Mouse (Mus musculus): ENCODE data around the gene Ehmt1.

Gene Ehmt1

DNA sequence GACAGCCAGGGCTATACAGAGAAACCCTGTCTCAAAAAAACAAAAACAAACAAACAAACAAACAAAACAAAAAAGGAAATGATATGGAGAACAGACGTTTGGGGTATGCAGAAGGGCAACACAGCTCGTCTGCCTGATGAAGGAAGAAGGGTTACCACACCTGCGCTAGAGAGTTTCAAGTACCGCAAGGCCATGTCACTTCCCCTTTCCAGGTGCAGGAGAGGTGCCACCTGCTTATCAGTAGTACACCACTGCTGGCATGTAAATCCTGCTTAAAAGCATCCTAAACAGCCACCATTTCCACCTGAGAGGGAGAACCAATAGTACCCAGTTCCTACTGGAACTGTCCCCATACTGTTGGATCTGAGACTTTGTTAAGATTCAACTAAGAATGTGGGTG is 113.8 kb downstream of the Ehmt1 start:
- DNase-seq (ENCODE audit: extremely low spot score), result no peak

DNA sequence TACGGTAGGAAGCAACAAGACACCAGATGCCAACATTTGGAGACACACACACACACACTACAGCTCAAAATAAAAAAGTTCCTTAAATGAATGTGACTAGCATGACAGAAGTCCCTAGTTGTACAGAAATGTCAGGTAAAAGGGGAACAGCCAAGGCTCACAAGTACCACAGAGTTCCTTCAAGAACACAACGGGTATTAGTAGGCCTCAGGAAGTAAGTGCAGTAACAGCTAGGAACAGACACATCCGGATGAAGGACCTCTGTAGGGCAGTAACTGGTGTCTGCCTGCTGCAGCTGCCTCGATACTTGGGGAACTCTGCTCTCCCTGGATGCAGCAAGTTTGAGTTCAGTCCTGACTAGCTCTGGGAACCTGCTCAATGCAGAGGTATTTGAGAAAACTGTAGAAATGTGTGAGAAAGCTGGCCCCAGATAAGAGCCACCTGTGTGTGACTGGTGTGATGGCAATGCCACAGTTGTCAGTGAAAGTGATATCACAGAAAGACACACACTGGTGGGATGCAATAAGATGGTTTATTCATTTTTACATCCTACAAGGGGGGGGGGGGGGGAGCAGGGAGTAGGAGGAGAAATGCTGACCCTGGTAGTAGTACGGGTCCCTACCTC is 122.5 kb downstream of the Ehmt1 start:
- no peak for DNase-seq (ENCODE audit: extremely low spot score)

DNA sequence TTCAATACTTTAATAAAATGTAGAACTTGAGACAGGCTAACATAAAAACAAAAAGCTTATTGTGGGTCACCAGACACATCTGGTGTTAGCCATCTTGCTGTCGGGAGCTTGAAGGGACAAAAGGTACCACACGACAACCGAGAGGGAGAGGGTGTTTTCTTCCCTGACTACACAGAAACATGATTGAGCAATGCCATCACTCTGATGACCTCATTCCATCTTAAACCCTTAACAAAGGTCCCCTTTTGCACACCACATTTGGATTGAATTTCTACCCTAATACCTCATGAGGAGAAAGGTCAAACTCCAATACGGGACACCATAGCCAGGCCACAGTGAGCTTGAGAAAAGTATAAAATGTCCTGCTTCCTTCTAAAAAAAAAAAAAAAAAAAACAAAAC is 132.2 kb downstream of the Ehmt1 start:
- no peak for DNase-seq (ENCODE audit: extremely low spot score)

DNA sequence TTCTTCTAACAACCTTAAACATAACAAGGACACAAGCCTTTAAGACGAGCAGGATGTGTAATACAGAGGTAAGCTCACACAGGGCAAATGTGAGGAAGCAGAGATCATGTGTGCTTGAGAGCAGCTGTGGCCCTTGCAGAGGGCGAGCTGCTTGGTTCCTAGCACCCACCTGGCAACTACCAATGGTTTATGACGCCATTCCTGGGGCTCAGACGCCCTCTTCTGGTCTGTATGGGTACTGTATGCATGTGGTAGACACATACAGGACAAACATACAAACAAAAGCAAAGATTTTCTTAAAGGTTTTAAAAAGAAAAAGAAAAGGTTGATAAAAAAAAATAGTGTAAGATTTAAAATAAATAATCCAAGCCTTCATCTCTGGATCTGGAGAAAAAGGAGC is 138.2 kb downstream of the Ehmt1 start:
- no peak for DNase-seq (ENCODE audit: extremely low spot score)

DNA sequence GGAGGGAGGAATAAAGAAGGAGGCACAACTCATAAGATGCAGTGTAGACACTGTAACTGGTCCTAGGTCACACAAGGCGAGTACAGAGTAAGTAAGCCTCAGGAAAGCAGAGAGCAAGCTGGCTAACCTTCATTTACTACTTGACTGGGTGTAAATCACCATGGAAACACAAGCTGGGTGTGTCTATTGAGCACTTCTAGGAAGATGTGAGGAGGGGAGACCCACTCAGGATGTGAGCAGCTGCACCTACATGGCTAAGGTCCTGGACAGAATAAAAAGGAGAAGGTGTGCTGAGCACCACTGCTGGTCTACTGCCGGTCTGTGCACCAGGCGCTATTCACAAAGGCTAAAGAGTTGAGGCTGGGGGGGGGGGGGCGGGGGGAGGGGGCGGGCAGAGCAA is 142.6 kb downstream of the Ehmt1 start:
- no peak for DNase-seq (ENCODE audit: extremely low spot score)

DNA sequence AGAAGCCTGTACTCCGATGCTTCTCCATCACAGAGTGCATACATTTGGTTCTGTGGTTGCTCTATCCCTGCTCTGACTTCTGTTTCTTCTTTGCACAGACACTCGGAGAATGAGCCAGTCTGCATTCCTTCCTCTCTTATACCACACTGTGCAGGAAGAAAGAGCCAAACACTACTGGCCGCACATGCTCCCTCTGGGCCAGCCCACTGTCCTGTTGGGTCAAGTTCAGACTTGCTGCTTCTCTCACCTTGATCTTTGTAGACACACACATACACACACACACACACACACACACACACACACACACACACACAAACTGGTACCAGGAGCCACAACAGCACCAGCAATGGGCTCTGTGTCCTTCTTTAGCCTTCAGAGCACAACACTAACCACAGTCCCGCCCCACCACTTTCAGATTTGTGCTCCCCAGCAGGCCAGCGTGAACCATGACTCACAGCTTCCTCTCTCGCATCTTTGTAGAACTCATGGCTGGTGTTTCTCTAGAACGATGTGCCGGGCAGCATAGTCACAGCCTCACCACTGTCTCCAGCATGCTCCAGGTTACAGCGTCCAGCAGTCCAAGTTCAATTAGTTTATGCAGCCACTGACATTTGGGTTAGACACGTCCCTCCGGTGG is 143.3 kb downstream of the Ehmt1 start:
- DNase-seq (ENCODE audit: extremely low spot score), result no peak

DNA sequence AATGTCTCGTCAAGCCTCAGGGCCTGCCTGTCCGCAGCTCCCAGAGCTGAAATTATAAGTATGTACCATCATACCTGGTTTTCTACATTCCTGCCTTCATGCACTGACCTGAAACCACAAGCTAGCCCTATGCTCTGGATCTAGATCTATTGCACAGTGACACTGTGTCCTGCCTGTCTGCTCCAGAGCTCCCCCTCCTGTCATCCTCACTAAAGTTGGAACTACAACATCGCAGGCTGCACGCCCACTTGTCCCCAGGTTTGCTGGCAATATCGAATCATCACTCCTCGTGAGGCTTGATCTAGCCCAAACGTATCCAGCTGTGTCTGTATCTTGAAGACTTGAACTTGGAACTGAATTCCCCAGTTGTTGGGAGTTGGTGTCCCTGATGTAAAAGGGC is 144.6 kb downstream of the Ehmt1 start:
- no peak for DNase-seq (ENCODE audit: extremely low spot score)

DNA sequence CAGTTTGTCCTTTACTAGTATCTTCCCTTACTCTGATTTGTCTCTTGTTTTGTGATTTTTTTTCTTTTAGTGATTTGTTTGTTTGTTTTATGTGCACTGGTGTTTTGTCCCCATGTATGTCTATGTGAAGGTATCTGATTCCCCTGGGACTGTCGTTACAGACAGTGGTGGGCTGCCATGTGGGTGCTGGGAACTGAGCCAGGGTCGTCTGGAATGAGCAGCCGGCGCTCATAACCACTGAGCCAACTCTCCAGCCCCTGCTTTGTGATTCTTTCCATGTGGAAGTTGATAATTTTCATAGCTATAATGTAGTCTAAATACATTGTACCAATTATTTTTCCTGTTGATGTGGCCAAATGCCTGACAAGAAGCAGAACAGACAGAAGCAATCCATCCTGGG is 148.6 kb downstream of the Ehmt1 start:
- DNase-seq (ENCODE audit: extremely low spot score), result no peak

DNA sequence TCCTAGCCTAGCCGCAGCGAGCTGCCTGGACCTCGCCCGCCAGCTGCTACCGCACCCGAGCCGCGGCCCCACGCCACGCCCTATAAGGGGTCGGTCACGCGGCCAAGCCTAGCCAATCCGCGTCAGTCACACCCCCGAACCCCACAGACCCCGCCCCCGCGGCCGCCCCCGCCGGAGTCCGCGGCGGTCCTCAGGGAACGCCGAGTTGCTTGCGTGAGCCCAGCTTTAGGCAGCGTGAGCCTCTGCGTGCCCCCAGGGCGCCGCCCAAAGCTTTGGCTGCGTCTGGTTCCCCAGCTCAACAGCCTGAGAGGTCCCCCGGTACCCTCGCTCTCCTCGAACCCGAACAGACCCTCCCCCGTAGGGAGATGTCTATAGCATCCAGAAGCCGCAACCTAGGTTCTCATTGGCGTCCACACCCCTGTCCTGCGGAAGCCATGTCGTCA is 156.3 kb downstream of the Ehmt1 start, which contains the start of gene Cacna1b:
Gene Cacna1b (minus strand): TSS at position 38 of the 443 bp plus-strand sequence.
- DNase-seq (ENCODE audit: extremely low spot score), result peak; percentile 85

DNA sequence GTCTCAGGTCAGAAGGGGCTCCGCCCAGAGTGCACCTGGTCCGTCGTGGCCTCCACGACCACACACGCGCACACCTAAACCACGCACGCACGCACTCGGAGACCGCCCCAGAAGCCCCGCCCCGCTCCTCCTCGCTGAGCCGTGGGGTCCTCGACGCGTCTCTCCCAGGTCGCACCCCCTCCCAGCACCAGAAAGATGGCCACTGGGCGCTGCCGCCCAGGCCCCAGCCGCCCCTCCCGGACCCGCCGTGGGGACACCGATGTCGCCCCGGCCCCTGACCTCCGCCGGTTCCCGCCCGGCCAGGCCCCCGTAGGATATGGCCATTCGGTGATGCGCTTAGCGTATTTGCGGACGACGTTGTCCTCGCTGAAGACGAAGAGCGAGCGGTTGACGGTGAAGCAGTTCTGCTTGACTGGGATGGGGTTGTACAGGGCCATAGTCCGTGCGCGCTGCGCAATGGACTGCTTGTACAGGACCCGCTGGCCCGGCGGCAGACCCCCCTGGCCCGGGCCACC is 156.9 kb downstream of the Ehmt1 start:
- peak; percentile 48 for DNase-seq (ENCODE audit: extremely low spot score)

DNA sequence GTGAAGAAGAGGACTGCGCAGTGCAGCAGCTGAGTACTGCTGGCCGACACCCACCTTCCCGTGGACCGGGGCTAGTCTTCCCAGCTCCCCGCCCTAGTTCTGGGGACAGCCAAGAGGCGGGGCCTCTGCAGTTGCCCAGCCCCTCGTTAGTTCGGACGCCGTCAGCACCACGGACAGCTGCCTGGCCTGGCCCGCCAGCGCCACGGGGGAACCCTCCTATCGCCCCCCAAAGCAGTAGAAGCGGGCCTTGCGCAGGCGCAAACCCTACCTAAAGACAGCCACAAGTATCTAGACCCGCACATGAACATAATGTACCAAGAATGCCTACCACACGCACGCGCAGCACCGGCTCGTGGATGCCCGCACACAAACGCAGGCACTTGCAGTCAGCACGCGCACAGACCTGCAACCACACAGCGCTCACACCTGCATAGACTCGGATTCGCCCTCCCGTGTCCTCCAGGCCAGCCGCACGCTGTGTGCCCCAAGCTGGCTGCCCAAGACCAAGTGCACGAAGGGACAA is 157.4 kb downstream of the Ehmt1 start:
- DNase-seq (ENCODE audit: extremely low spot score), result peak; percentile 81

DNA sequence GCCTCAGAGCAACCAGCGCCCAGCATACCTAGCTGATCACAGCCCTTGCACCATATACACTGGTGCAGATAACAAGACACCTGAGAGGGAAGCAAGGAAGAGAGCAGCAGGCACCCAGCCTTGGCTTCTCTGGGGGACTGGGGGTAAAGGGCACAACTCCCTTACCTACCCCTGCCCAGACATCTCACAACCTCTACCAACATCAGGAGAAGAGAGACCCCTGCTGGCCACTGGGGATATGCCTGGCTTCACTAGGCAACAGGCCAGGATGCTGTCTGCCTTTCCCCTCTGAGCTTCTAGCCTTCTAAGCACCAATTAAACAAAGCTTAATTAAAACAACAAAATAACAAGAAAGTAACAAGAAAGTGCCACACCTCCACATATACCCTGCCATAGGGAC is 164.1 kb downstream of the Ehmt1 start:
- DNase-seq (ENCODE audit: extremely low spot score), result peak; percentile 47

DNA sequence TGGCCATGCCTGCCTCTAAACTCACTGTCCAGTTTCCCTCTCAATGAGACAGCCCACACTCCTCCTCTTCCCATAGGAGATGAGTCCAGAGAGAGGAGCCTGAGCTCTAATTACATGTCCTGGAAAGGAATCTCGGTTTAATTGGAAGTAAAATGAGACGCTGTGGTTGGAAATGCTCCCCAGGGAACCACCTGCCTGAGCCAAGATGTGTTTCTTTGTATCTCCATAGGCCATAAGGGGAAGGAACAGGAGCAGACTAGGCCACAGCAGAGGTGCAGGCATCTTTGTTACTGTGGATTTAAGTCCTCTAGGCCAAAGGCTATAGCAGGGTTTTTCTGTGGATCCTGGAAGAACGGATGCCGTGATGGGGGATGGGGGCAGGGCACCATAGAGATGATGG is 166.8 kb downstream of the Ehmt1 start:
- DNase-seq (ENCODE audit: extremely low spot score), result no peak

DNA sequence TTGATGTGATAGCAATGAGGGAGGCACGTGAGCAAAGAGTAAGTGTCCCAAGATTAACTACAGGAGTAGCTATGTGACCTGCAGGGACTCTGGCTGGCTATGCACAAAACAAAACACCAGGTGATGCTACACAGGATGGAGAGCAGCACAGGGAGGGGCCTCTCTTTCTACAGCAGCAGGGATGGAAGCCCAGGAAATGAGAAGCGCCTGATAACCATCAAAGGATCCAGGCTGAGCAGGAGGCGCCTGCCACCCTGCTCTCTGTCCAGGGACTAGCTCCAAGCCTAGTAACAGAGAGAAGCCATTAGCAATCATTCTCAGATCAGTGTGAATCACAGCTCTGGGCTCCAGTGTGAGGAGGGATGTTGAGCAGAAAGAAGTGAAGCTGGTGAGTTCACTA is 169.4 kb downstream of the Ehmt1 start:
- DNase-seq (ENCODE audit: extremely low spot score), result no peak

DNA sequence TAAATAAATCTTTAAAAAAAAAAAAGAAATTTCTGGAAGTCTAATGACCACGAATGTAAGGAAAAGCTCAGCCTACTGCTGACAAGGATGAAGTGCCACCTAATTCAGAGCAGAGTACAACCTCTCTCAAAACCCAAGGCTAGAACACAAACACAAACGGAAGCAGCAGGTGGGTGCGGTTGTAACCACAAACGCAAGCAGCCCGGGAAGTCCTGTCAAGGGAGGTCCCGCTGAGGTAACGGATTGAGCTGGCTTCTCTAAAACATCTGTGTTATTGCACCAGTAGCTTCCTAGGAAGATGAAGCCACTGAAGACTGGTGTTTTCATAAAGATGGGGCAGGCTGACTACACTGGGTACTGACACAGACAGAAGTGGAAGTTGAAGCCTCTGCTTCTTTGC is 171.5 kb downstream of the Ehmt1 start:
- DNase-seq (ENCODE audit: extremely low spot score), result no peak

All from embryo, embryonic 9.5 days (tissue).